Mouse (Mus musculus): ENCODE measurements around the gene Fxyd2.

DNA sequence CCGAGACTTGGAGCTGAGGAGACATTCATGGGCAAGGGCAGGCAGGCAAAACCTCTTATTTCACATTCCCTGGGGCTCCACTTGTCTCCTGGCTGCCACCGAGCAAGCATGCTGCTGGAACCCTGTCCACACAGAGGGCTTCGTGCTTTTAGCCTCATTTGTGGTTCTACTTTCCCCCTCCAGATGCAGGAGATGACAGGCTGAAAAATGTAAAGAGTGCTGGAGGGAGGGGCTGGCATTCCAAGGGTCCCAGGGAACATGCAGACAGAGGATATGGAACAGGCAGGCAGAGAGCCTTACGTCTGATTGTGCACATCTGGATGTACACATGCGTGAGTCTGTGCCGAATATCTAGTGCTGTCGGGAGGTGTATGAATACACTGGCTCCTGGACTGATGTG lies 41.1 kb upstream of the Fxyd2 start:
- TF ChIP-seq CTCF (IDR thresholded peaks at IDR 0.05; ENCODE audit: extremely low read depth, insufficient read depth, insufficient read length, insufficient replicate concordance) (no peak), POLR2A (IDR thresholded peaks at IDR 0.05; ENCODE audit: low read depth, low read length) (no peak)

Data from spleen, adult 2 months (tissue).